Mouse (Mus musculus): ENCODE data around the gene Cenpa.
"Not testable (repeated sequence)": the region's sequence is repeated elsewhere in the genome, so short reads cannot be mapped to it uniquely, and the experiment has no call there.

The Cenpa gene

DNA sequence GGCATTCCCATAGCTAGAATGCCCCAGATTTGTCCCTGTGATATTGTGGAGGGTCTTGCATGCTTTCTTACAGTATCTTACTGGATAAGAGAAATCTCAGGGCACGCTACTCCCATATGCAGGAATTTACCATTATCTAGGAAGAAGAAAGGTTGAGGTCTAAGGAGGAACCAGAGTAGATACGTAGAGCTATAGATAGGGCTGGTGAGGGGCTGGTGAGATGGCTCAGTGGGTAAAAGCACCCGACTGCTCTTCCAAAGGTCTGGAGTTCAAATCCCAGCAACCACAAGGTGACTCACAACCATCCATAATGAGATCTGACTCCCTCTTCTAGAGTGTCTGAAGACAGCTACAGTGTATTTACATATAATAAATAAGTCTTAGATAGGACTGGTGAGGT lies 11.5 kb downstream of the Cenpa start:
- intact Hi-C loops (cut with DNase I), result not testable (repeated sequence)

DNA sequence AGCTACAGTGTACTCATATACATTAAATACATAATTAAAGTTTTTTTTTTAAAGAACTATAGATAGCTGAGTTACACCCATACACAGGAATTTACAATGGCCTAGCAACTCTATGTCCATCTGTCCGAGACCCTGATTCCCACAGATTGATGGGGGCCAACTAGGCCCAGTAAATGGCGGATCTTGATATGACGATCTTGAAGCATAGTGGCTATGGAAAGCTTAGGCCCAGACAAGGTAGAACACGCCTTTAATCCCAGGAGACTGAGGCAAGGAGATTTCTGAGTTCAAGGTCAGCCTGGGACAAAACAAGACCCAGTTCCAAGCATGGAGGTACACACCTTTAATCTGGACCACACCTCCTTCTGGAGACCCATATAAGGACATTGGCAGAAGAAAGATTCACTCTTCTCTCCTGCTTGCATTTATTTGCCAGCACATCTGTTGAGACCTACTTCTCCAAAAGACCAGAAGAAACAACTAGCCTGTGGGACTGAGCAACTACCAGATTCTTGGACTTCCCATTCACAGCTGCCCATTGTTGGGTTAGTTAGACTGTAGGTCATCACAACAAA lies 12.2 kb downstream of the Cenpa start:
- intact Hi-C loops (cut with DNase I), result no loop called here

DNA sequence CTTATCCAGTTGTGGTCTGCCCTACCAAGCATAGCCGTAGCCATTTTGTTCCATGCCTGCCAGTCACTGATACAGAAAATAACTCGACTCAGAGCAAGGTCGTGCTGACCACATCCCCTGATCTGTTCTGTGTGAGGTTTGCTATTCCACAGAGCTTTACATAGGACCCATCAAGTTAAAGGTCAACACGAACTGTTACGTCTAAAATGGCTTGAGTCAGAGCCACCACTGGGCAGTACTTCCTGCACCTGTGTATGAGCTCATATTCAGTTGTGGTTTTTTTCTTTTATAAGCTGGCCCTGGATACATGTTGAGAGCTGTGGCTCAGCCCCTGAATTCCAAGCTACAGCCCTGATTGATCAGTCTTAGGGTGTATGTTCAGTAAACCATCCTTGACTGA lies 13.0 kb downstream of the Cenpa start:
- intact Hi-C loops (cut with DNase I), result no loop called here

GRCm38 (mm10) chr5:30681970-30682369 lies 15.4 kb downstream of the Cenpa start:
- intact Hi-C loops (cut with DNase I), result no loop called here

- intact Hi-C loops (cut with DNase I), result no loop called here
Observed at GRCm38 (mm10) chr5:30682967-30683600, 16.5 kb downstream of the Cenpa start.

DNA sequence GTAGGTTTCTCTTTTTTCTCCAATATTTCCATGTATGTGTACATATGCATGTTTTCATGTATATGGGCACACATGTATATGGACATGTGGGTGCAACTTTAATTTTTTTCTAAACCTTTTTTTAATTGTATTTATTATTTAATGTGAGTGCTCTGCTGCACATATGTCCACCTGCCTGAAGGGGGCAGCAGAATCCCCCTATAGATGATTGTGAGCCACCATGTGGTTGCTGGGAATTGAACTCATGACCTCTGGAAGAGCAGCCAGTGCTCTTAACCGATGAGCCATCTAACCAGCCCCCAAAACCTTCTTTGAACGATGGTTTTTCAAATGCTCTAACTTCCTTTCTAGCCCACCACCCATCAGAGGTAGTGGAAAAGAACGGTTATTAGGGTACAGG lies 17.4 kb downstream of the Cenpa start:
- intact Hi-C loops (cut with DNase I), result no loop called here

DNA sequence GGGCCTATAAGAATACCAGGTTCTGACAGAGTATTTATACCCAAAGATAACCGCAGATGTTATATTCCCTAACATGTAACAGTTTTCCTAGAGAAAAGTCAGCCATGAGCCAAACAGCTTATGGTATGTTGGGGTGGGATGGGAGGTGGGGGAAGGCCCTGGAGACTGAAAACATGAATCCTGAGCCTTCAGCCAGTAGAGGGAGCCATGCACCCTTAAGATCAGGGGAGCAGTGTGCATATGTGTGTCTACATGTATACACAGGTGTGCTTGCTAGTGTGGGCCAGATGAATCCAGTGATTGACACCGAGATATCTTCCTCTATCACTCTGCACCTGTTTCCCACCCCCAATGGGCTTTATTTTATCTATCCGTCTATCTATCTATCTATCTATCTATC lies 20.2 kb downstream of the Cenpa start:
- intact Hi-C loops (cut with DNase I), result no loop called here

DNA sequence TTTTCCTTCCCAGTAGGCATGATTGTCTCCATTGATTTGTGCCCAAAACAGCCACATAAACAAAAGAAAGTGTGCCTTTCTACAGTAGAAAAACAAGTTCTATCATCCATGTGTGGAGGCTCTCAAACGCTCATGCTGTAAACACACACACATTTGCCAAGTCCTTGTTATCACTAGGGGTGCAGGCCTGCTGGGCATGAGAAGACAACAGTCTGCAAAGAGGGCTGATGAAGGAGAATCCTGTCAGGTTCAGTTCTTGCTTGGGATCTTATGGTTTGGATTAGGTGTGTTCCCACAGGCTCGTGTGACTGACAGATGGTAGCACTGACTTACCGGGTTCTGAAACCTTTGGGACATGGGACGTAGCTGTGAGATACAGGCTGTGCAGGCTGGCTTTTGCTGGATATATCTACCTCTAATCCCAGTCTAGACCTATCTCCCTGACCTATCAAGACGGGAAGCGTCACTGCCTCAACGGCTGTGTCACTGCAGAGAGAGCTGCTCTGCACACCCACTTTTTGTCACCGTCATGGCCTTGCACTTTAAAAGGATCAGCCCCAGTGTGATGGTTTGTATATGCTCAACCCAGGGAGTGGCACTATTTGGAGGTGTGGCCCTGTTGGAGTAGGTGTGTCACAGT lies 33.9 kb downstream of the Cenpa start:
- intact Hi-C loops (cut with DNase I), result no loop called here

- intact Hi-C loops (cut with DNase I), result not testable (repeated sequence)
Observed at GRCm38 (mm10) chr5:30701373-30701772, 34.8 kb downstream of the Cenpa start.

- intact Hi-C loops (cut with DNase I), result no loop called here
Observed at GRCm38 (mm10) chr5:30701866-30702265, 35.3 kb downstream of the Cenpa start.

DNA sequence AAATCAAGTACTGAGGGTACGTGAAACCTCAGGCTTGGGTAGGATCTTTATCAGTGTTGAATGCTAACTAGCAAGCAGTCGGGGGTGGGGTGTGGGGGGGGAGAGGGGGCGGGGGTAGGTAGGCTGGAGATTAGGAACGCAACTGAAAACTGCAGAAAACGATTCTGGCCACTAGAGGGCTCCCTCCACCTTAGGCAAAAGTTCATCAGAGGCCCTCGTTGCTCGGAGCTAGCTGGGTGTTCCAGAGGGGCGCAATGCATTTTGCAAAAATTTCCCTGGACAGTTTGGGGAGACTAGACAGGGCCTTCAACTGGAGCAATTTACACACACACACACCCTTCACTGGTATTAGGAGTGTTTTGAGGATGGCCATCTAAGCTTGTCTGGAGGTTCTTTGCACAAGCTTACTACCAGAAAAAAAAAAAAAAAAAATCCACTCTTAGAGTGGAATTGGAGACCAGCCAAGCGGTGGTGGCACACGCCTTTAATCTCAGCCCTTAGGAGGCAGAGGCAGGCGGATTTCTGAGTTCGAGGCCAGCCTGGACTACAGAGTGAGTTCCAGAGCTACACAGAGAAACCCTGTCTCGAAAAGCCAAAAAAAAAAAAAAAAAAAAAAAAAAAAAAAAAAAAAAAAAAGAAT lies 43.3 kb downstream of the Cenpa start:
- intact Hi-C loops (cut with DNase I), result loop anchor here (1.0 to 5.0 kb wide), 2 partner anchors 66 to 87 kb away; no protein-coding TSS in a partner anchor

DNA sequence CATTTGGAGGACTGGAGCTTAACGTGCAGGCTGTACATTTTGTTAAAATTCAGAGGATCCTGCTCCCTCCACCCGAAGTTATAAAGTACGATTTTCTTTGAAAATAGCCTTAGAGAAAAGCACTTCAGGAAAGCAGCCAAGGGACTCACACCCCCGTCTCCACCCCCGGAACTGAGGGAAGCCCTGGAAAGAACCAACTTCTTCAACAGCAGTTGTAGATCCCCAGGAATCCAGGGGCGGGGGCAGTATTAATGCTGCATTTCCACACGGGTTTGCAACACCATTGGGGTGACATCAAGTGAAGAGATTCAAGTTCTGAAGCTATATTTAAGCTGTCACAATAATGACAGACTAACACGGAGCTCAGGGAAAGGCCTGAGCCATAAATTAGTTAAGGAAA lies 43.9 kb downstream of the Cenpa start:
- intact Hi-C loops (cut with DNase I), result no loop called here

DNA sequence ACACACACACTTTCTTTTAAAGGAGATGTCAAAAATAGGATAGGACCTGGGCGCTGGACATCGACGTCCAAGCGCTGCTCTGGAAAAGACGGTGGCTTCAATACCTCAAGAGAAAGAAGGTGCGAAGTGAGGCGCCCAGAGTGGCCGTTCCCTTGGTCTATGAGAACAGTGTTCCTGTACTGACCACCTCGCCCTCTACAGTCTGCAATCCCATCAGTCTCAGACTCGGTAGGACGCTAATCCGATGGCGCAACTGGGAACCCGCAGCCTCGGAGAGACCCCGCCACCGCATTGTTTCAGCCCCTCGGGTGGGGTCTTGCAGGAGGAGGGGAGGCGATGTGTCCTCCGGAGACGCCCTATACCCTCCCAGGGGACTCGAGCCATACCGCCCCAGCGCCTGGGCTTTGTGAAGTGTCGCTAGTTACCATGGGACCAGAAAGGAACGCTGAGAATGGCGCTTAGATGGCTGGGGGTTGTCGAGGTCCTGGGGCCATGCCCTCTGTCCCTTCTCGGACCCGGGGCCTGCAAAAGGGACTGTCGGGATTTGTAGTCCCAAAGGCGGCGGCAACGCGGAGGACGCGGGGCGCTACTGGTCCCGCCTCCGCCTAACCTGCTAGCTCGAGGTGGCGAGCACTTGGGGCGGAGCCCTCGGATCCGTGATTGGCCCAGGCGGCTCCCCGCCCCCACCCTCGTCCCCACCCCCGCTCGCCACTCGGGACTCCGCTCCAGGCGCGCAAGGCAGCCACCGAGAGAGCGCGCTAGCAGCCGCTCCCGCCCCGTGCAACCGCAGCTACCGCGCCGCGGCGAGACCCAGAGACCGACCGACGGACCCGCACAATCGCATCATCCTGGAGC lies 44.8 kb downstream of the Cenpa start, which contains the start of gene Dpysl5:
TSS of gene Dpysl5 (plus strand) at position 418 of the 855 bp plus-strand sequence.
- intact Hi-C loops (cut with DNase I), result no loop called here

DNA sequence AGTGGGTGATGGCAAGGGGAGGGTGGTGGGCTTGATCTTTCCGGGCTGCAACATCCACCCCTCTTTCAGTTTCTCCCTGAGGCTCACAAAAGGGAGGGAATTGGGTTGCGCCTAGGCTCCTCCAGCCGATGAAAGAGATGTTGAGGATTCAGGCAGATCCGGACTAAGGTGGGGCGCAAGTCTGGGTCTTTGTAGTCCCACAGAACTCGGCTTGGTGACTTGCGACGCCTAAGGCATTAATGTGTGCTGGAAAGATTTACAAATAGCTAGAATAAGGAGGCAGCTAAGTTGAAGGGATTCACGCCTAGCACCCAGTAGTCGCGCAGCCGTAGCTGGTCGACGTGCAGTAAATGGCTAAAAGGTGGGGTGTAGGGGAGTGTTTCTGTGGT lies 45.4 kb downstream of the Cenpa start:
- intact Hi-C loops (cut with DNase I), result no loop called here

GRCm38 (mm10) chr5:30712441-30713298 lies 46.1 kb downstream of the Cenpa start:
- intact Hi-C loops (cut with DNase I), result no loop called here

- intact Hi-C loops (cut with DNase I), result no loop called here
Observed at GRCm38 (mm10) chr5:30713299-30713675, 46.7 kb downstream of the Cenpa start.

- intact Hi-C loops (cut with DNase I), result no loop called here
Observed at GRCm38 (mm10) chr5:30713691-30714090, 47.1 kb downstream of the Cenpa start.

DNA sequence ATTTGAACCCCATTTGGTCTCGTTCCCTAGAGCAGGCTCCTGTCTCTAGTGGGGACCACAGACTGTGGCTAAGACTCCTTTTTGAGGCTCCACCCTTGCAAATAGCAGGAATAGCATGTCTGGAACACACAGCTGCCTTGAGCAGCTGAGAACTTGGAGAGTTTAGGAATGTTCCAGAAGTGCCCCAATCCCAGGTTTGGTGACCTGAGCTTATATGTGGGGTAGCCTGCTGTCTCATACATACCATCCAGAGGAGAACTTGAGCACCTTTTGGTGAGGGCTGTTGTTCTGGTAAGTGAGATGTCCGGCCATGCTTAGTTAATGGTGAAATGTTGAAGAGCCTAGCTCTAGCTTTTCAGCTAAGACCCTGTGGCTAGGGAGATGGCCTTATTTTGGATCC lies 49.7 kb downstream of the Cenpa start:
- intact Hi-C loops (cut with DNase I), result no loop called here

- intact Hi-C loops (cut with DNase I), result no loop called here
Observed at GRCm38 (mm10) chr5:30717506-30717905, 50.9 kb downstream of the Cenpa start.

DNA sequence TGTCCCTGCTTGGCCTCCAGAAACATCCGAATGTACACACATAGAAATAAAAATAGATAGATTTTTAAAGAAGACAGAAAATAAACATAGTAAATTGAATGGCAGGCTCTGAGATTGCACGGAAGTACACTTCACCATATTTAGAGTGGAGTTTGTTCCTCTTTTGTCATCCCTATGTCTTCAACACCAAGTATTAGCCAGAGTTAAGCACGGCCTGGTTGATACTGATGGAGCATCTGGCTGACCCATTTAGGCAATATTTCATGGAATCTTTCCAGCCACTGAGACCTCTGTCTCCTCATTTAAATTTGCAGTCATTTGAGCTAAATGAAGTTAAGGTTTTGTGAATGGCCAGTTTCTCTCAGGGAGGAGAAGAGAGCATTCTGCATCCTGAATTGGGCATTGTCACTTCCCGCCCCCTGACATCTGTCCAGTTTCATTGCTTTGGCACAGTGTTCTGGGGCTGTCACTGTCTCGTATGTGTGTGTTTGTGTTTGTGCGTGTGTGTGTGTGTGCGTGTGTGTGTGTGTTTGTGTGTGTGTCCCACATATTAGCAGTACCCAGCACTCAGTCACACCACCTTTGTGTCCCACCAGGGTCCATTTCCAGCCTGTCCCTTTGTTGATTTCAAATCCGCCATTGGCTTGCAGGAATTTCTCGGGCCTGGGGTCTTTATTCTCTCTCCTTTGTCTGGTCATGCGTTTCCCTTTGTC lies 51.6 kb downstream of the Cenpa start:
- intact Hi-C loops (cut with DNase I), result no loop called here
